Mouse (Mus musculus) G1E-ER4 (cell line): Measurements from ENCODE around the gene Serpinf2. TPM values are rescaled to one million over a fixed set of nuclear protein-coding genes. Genes with fewer than 3 reads are reported as not detected.

Experiments
- GATA1 ChIP-seq: IDR thresholded peaks from one replicate; pipeline ENCODE4 v1.8.0; 2012; ENCODE audit warnings: low read length, inconsistent platforms
- polyA plus RNA-seq: library from polyadenylated mRNA; stranded (reverse); fragments of >175 nt; gene quantifications from 2 replicates; pipeline ENCODE4 v1.2.3, GENCODE M21; 2012

The Serpinf2 gene
- polyA plus RNA-seq, 1 experiment, result 0.05 TPM

DNA sequence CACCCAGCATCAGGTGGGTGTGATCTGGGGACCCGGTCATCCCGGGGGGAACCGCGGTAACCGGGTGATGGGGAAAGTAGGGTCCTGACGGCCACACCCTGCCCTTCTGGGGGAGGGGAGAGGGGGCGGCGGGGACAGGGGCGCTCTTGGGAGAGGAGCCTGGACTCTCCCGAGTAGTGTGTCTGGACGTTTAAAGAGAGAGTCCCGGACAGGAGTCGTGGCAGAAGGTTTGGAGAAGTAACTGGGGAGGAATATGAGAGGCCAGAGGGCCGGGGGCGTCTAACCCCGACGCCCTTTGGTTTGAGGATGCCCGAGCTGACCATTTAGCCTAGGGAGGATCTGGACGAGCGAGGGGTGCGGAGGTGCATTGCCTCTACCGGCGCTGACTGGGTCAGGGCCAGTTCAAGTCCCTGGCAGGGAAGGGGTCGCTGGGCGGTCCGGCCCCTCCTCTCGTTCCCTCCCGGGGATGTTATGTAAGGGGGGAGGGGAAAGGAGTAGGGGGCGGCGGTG is 22.4 kb upstream of the Serpinf2 start:
- no peak for TF ChIP-seq GATA1

DNA sequence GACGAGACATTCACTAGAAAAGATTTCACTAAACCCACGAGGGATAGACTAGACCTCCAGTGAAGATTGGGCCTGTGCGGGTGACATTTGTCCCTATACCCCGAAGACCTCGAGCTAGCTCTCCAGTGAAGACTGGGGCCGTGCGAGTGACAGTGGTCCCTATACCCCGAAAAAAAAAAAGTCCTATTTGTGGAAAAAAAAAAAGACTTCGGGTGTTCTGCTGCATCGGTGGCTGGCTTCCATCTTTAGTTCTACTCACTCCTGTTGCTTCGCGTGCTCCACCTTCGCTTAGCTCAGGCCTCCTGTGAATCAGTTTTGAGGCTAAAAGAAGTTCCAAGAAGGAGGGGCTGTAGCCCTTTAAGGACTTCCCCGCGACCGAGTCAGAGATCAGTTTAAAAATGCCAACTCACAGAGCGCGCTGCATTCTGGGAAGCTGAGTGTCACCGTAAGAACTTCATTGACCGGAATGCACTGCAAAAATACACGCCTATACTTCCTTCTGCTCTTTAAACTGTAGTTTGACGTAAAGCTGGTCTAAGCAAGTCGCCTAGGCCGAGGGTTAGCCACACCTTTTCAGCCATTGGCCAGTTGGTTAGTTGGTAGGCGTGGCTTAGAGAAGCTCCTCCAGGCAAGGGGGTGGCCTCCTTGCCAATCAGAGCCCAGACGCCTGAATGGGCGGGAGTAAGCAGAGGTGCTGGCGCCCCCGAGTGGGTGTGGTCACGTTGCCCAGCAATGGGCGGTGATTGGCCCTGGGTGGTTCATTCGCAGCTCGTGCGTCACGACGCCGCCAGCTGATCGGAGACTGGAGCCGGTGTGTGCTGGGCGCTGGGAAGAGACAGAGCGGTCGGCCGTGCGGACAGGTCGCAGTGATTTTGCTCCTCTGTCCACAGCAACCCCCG is 21.7 kb upstream of the Serpinf2 start, which contains the start of gene Tlcd2:
Tlcd2 (plus strand) TSS at position 872 of the 899 bp plus-strand sequence.
- no peak for TF ChIP-seq GATA1

DNA sequence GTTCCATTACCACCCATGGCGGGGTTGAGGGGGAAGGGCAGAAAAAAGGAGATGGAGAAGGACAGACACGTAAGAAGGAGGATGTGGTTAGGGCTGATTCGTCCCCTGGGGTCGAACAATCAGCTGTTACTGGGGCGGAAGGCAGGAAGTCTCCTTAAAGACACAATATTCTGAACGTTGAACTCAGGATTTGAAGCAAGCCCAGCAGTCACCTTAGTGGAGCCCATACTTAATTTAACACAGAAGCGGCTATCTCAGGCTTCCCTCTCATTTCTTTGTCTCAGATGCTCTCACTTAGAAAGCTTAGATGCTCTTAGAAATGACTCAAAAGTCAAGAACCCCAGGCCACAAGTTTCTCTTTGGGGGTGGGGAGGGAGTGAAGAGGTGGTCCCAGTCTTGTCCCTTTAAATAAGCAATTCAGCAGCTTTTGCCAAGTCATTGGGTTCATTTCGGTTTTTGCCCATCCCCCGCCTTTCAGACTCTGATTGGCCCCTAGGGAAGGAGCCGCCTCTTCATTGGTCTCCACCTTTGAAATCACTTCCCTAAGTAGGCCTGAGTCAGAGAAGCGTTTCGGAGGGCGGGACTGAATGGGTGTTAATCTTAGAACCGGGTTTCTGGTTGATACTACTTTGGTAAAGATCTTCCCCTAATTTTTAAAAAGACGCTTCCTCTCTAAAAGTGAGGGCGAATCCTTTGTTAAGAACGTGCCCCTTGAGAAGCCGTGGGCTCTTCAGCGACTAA is 20.9 kb upstream of the Serpinf2 start:
- TF ChIP-seq GATA1, result no peak

DNA sequence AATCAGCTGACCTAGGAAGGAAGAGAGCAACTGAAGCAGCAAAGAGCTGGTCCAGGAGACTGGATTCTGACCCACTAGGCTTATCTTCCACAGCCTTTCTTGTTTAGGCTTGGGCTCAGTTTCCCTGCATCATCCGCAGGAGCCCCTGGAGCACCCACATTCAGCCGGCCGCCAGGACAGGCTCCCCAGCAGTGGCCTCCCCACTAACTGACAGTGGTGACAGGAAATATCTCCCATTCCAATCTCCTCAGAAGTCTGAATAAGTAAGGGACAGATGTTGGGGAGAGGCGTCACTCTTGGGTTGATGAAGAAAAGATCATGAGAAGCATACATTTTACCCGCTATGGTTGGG is 20.3 kb upstream of the Serpinf2 start:
- TF ChIP-seq GATA1, result no peak

DNA sequence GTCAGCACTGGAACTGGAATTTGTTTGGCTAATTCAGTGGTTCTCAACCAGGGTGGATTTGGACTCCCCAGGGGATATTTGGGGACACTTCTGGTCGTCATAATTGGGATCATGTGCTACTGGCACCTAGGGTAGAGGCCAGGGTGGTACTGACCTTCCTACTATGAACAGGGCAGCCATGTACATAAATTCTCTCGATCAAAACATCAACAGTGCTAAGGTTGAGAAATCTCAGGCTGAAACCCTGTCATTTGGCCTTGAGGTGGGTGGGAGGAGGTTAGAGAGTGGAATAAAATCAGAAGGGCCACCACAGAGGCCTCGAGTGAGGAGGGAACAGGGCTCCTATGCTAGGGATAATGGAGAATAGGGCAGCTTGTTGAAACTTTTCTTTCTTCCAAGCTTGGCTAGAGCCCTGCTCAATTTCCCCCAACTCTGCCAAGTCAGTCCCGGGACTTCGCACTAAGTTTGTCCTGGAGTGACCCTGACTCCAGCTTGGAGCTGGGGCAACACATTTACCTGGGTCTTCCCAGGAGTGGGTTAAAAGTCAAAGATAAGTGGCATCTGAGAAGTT is 19.8 kb upstream of the Serpinf2 start:
- no peak for TF ChIP-seq GATA1

DNA sequence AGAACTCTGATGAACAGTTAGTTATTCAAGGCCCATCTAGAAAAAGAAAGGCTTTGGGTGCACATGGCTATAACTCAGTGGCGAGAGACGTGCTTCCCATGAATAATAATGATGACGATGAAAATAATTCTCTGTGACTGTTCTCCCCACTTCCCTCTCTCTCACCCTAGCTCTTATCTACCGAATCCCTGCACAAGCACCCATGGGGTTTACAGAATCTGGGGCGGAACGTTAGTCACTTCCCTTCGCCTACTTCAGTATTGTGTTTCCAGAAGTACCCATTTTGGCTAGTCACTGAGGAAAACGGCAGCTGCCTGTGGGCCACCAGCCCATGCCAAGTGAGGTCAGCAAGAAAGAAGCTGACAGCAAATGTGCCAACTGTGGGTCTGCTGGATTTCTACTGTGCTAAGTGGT is 19.2 kb upstream of the Serpinf2 start:
- TF ChIP-seq GATA1, result no peak

DNA sequence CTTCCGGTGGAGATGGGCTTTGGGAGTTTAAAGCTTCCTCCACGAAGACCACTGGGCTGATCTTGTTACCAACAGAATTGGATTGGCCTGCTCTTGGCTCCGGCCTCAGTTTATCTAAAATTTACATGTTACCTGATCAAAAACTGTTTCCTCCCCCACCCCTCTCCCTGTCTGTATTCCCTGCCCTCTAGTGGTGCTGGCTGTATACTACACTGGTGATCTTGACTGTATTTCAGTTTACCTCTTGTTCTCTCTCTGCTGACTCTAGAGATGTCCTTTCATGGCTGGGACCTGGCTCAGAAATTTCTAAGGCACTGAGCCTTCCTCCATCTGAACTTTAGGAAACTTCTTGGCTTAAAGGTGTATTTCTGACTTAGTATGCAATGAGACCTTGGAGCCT is 18.8 kb upstream of the Serpinf2 start:
- no peak for TF ChIP-seq GATA1

DNA sequence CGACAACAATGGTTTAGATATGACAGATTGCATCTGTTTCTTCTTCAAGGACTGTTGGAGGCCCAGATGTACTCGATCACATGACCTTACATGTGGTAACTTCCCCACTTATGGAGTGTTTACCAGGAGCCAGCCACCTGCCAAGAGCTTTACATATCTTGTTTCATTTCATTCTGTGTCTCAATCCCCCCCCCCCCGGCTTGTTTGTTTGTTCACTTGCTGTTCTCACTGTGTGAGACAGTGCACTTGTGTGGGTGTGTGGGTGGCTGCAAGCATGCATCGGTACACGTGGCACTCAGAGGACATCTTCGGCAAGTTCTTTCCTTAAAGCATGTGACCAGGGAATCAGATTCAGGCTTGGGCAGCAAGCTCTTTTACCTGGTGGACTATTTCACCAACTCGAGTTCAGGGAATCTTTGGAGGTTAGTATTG is 17.1 kb upstream of the Serpinf2 start:
- TF ChIP-seq GATA1, result no peak

DNA sequence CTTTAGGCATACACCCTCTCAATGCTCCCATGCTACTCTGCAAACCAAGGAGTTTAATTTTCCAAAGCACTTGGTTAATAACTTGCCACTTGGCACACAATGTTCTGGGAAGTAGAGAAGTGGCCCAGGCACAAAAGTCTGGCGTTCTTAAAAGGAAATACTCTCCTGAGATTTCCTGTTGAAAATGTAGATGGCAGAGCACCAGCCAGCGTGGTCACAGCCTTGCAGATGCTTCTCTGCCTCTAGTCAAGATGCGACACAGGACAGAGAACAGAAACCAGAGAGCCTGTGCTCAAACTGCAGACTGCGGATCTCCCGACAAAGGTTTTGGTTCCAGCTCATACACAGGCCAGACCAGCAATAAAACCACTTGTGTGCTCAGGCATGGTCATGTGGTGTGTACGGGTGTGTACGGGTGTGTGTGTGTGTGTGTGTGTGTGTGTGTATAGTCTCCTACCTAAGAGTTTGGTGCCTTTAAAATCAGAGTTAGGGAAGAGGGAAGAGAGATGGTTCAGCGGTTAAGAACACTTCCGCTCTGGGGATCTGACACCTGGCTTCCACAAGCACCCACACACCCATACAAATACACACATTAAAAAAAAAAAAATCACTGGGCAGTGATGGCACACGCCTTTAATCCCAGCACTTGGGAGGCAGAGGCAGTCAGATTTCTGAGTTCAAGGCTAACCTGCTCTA is 15.8 kb upstream of the Serpinf2 start:
- no peak for TF ChIP-seq GATA1

DNA sequence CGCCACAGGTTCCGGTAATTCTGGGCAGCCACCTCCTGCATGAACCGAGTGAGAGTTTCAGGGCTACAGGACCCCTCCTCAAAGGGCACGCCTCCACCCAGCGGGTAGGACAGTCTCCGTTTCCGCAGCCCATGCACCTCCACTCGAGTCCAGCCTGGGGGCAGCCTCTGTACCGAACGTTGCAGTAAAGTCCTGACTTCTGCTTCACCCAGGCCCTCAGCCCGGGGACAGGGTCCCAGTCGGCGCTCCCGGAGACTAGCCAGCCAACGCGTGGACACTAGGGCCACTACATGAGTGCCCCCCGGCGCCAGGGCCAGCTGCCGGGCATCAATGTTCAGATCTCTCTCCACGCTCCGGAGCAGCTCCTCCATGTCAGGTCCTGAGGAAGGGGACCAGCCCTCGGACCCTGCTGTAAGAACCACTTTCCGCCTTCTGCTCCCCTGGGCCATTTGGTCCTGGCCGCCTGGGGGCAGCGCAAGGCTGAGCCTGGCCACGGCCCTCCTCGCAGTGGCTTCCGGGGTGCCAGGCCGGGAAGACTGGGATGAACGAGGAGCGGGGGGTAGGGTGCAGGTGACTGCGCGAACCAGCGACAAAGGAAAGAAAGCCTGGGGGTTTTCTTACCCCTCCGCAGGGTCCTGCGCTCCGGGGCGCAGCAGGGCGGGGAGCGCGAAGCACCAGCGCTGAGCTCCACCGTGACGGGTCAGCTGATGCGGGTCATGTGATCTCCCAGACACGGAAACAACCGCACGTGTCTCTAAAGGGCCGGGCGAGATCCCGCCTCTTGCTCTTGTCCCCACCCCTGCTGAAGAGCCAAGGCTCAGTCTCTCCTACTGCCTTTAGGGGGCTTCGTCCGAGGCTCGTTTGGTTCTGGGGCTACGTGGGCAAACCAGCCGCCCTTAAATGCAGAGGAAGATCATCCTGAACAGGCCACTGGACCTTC is 14.9 kb upstream of the Serpinf2 start, which contains the start of gene Wdr81:
Wdr81 (minus strand) TSS at position 727 of the 940 bp plus-strand sequence.
- no peak for TF ChIP-seq GATA1

DNA sequence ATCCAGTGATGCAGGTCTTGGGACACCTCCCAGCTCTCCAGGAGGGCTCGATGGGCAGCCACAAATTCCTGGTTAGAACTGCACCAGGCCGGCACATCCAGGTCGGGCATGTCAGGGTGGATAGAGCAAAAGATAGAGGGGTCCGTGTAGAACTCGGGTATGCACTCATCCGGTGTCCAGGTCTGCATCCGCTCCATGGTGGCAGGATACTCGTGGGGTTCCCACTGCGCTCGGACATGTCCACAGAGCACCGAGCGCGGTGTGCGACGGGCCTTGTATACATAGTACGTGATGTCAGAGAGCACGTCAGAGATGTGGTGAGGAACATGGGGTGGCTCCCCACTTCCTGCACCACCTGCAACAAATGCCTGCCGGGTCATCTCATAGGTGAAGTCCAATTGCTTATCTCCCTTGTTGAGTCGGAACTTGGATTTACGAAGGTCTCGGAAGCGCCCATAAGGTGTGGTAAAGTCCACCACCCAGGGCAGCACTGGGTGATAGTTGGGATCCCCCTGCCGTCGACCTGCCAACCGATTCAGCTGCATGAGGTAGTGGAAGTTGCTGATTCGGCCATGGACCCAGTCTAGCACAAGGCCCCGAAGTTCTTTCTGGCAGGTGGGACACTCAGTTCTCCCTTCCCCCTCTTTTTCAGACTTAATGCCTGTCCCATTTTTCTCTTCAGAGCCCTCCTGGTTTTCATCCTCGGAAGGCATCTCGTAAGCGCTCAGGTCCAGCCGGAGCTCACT is 13.6 kb upstream of the Serpinf2 start:
- no peak for TF ChIP-seq GATA1

DNA sequence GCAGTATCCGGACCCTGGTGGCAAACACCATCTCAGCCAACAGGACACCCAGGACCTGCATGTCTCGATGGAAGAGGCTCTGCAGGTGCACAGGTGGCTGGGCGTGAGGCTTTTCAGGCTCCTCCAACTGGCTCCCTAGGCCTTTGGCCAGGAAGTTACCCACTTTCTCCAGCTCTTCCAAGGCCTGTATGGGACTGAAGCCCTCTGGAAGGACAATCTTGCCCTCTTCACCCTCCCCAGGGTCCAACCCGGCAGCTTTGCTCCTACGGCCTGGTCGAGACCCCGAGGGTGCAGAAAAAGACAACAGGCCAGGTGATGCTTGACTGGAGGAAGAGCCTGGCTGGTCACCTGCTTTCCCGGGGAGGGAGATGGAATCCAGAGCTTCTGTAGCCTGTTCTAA is 12.7 kb upstream of the Serpinf2 start:
- TF ChIP-seq GATA1, result no peak

DNA sequence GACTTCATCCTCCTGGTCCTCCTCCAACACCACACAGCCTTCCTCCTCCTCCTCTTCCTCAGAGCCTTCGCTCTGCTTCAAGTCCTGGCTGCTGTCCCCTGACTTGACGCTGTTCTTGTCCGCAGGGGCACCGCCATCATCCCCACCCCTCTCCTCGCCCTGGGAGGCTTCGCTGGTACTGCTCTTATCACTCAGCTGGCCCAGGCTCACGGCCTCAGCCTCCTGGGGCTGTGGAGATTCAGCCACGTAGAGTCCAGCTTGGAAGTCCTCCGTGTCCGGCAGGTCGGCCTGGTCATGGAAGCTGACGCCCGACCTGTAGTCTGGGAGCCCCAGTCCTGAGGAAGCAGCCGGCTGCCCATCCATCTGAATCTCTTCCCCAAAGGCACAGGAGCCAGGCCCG is 11.5 kb upstream of the Serpinf2 start:
- no peak for TF ChIP-seq GATA1
